Mouse (Mus musculus): ENCODE measurements at regions not wholly inside any gene's neighbourhood (a gene's known extent, or its start where the extent isn't known, plus 50 kb on each side); places are given as distances from the start of the nearest gene placed in this dataset.

GRCm38 (mm10) chr7:54068271-54068851 is 766.9 kb upstream of the Luzp2 start:
- no peak for DNase-seq (ENCODE audit: extremely low spot score in 1 of 2, low spot score in 1 of 2)

GRCm38 (mm10) chr7:54116951-54117350 is 718.3 kb upstream of the Luzp2 start:
- DNase-seq (ENCODE audit: extremely low spot score in 1 of 2, low spot score in 1 of 2), result peak in 1 of 2 experiments; percentile 2

- no peak for DNase-seq (ENCODE audit: extremely low spot score in 1 of 2, low spot score in 1 of 2)
Observed at GRCm38 (mm10) chr7:54138988-54139387, 696.3 kb upstream of the Luzp2 start.

GRCm38 (mm10) chr7:54150855-54151254 is 684.4 kb upstream of the Luzp2 start:
- DNase-seq (ENCODE audit: extremely low spot score in 1 of 2, low spot score in 1 of 2), result no peak

- no peak for DNase-seq (ENCODE audit: extremely low spot score in 1 of 2, low spot score in 1 of 2)
Observed at GRCm38 (mm10) chr7:54200001-54200400, 635.3 kb upstream of the Luzp2 start.

Measured in frontal cortex, adult 2 months (tissue).